Mouse (Mus musculus) urinary bladder, postnatal 25 days (tissue): ENCODE results near the gene Acta2.

Experiments used
- DNase-seq: peaks from one replicate; pipeline ENCODE4 v3.0.0; 2022; ENCODE audit warnings: low spot score

Gene Acta2

DNA sequence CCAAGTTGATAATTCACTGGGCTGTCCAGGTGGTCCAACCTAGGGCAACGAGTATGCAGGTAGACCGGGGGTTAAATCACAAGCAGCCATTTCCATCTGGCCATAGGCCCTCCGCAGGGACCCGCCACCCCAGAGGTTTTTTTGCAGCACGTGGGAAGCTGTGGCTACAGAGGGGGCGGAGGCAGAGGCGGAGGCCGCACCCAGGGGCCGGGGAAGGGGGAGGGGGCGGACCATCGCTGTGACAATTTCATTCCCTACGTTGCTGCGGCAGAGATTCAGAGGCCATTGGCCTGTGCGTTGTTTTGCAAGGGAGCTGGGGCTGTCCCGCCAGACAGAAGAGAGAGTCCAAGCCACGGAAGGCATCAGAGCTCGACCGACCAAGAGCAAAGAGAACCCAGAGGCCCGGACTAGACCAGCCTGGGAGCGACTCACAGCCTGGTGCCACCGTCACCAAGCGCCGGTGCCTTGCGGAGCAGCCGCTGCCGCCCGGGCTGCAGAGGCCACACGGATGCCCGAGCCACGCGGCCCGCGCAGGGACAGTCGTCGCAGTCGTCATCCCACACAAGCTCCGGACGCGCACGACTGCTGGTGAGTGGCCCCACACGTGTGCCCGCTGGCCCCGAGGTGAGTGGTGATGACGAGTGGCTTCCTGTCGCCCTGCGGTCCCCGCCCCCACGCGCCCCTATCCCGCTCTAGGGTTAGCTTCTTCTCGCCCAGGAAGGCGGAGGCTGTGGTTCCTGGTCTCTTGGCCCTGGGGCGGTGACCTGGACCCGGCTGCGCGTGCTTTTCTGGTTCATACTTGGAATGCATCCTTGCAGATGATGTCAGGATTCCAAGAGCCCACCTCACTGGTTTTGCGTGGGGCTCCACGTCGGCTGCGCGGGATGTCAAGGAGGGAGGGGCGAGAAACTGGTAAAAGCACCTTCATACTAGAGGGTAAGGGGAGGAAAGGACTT is 63.1 kb downstream of the Acta2 start, which contains the start of gene Stambpl1:
Gene Stambpl1 (plus strand): TSS at position 222 of the 956 bp plus-strand sequence.
- peak; percentile 63 for DNase-seq

DNA sequence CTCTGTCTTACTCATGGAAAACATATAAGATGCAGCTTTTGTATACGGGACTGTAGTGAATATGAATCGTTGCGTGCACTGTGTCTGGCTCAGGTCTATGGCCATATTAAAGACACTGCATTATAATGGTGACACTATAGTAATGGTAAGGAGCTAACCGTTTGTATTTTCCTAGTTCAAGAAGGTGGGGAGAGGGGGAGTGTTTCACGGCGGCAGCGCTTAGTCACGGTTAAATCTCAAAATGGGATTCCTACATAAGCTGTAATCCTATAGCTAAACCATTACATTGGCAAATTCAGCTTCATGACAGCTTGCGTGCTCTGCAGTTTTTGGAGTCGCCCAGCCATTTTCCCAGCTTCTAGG is 63.8 kb downstream of the Acta2 start:
- no peak for DNase-seq
